Mouse (Mus musculus) adrenal gland (tissue): ENCODE measurements around the gene Spem2.

Source experiments
- intact Hi-C: fragments of 180-260 bp; cut with DNase I; formaldehyde crosslinking; loops from one replicate; pipeline ENCODE4 v1.15.1; 2025

Spem2 gene

DNA sequence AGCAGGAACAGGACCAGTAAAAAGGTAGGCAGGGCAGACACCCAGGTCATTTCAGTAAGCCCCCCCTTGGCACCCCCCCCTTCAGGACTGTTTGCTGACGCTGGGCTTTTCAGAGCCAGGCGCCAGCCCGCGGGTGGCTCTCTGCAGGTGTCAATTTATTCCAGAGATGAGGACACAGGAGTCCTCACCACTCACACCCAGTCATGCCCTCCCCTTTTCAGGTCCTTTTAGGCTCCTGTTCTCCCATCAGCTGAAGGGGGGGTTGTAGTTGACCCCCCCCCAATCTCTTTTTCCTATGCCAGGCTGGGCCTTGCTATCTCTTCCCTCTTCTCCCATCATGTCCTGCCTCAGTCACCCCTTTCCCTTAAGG is 17.7 kb upstream of the Spem2 start:
- intact Hi-C loops: loop anchor here (5.0 kb wide), 1 partner anchor 34 kb away; the partner anchor contains the start of gene Fgf11

DNA sequence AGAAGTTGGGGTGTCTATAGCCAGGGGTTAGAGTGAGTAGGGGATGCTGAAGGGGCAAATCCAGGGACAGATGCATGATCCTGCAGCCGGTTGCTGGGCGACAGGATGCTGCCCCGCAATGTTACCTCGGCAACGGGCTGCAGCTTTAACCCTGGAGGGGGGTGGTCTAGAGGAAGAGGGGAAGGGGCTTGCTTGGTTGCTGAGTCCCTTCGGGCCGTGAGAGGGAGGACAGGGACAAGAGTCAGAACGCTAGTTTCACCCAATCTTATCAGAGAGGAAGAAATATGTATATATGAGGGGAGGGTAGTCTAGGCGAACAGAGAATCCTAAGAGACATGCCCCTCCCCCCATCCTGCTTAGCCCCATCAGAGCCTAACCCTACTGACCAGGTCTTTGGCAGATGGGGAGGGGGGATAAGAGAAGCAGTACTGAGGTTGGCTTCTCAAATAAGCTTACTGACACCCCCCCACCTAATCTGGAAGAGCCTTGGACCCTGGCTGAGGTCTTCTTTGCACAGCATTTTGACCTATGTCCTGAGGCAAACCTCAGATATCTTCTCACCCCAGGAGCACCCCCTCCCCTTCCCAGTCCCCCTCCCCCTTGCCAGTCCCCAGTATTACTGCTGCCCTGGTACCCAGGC is 17.2 kb upstream of the Spem2 start:
- intact Hi-C loops: loop anchor here (5.0 kb wide), 1 partner anchor 33 kb away; the partner anchor contains the start of gene Fgf11

DNA sequence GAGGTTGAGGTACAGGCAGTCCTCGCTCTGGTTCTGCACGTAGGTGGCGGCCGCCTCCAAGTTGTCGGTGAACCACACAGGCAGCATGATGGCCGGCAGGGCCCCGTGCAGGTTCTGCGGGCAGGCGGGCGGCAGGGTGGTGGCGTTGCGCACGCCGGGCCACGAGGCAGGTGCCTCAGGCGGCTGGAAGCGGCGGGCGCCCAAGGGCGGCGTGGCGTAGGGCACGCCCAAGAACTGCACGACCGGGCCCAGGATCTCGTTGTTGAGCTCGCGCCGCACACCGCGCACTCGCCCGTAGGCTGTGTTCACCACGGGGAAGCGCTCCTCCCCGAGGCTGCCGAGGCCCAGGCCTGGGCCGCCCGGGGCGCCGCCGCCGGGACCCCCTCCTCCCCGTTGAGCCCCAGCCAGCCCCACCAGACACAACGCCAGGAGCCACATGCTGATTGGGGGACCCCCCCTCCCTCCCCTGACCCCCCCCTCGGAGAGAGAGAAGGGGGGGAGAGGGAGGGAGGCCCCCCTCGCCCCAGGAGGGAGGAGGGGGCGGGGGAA is 15.8 kb upstream of the Spem2 start:
- intact Hi-C loops: no loop called here

DNA sequence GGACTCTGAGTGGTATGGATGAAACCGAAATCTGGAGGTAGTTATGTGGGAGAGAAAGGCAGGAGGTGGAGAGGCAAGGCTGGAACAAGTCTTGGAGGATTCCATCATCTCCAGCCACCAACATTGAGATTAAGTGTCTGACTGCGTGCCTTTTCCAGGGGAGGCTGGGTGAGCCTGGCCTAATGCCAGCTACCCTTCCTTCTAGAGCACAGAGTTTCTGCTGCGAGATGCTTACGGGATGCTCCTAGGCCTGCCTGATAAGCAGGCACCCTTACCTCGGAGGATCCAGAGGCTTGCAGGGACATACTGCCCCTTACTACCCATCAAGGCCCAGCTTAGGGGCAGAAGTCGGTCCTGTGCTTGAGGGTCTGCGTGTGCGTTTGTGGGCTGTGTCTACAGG is 15.3 kb upstream of the Spem2 start:
- intact Hi-C loops: no loop called here

DNA sequence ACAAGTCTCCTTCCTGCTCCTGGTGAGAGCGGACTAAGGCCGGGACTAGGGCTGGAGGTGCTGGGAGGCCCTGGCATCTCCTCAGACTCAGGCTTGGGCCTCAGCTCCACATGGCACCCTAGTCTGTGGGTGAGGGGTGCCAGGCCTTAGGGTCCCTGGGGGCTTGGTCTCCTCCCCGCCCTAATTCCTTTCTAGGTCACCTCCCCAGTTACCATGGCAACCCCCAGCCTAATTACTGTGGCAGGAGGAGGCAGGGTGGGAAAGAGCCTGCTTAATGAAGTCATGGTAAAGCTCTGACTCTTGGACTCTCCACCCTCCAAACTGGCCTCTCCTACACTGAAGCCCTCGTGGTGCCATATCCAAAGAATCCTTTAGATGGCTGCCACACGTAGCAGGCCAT is 10.6 kb upstream of the Spem2 start:
- intact Hi-C loops: no loop called here

DNA sequence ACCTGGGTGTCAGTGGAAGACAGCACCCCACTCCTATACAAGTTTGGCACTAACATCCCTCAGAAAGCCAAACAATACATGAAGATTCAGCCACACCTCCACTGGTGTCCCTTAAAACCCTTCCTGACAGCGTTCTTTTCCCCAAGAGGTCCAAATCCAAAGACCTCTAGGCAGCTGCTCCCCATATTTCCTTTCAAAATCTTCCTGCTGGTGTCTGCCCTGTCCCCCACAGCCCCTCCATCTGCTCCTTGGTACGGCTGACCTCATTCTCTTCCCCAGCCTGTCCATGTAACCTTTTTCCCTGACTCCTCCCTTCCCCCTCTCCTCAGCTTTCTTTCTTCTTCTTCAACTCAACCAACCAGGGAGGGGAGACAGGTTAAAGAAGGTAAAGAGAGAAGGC is 5.2 kb upstream of the Spem2 start:
- intact Hi-C loops: no loop called here

DNA sequence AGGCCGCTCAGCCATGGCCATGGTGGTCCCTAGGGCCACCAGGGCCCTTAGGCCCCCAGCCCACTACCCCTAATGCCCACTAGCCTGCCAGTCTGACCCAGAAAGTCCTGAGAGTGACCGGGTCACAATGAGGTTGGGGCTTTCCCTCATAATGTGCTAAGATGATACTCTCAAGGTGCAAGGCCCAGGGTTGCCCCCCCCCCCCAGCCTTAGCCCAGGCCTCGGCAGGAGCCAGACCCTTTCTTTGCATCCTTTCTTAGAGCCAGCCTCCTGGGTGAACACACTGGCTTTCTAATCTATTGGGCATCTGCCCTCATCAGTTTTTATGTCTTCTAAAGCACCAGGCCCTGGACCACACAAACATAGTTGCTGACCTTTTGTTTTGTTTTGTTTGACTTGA is 3.8 kb upstream of the Spem2 start, which contains the start of gene Spem1:
TSS of gene Spem1 (minus strand) at position 101 of the 400 bp plus-strand sequence.
- intact Hi-C loops: no loop called here

DNA sequence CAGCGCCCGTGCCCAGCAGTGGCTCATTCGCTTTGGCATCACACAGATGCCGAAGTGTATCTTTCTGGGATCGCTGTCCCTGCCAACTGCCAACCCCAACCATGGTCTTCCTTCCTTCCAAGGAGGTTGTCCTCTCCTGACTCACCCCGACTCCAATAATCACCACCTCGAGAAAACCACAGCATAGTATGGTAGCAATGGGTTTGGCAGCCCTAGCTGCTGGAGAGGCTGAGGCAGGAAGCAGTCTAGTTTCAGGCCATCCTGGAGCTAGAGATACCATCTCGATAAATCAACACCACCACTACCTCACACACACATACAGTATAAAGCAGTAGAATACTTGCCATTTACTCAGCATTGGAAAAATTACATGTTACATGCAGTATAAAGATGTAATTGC is 606 bp upstream of the Spem2 start:
- intact Hi-C loops: no loop called here

DNA sequence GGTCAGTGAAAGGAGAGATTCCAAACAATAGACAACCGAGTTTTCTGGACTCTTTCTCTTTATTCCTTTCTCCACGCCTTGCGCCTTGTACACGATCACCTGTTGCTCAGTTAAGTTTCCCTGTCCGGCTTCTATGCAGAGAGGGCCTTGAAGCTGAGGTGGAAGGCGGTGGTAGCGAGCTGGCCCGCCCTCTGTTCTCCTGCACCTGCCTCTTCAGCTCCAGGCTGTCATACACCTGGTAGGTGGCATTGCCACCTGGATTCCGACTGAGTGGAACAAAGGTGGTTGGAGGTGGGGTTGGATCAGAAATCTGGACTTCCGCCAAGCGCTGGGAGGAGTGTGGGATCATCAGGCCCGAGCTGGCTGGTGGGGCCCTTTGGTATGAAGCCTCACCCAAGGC is 1.7 kb downstream of the Spem2 start:
- intact Hi-C loops: no loop called here

DNA sequence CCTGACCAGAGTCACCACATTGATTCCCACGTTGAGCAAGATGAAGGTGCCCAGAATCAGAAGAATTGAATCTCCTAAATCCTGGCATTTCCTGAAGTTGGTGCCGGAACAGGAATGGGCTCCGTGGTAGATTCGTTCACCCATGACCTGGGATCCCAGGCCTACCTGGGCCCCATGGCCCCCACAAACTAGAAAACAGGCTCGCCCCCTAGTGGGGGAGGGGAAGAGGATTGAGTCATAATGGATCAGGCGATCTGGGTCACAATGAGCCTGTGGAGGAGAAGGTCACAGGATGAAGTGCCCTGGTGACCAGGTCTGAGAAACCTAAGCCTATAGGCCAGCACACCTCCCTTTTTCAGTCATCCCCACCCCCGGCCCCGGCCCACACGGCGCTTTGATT is 3.1 kb downstream of the Spem2 start, which contains the start of gene Gm39566:
TSS of gene Gm39566 (minus strand) at position 144 of the 400 bp plus-strand sequence.
- intact Hi-C loops: no loop called here

DNA sequence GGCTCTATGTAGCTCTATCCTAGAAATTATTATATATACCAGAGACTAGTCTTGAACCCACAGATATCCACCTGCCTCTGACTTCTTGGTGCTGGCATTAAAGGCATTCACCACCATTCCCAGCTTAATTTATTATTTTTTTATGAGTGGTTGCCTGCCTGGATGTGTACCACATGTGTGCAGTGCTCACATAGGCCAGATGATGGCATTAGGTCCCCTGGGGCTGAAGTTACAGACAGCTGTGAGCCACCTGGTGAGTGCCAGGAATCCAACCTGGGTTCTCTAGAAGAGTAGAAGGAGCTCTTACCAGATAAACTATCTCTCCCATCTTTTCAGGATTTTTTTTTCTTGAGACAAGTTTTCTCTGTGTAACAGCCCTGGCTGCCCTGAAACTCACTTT is 8.0 kb downstream of the Spem2 start:
- intact Hi-C loops: no loop called here

DNA sequence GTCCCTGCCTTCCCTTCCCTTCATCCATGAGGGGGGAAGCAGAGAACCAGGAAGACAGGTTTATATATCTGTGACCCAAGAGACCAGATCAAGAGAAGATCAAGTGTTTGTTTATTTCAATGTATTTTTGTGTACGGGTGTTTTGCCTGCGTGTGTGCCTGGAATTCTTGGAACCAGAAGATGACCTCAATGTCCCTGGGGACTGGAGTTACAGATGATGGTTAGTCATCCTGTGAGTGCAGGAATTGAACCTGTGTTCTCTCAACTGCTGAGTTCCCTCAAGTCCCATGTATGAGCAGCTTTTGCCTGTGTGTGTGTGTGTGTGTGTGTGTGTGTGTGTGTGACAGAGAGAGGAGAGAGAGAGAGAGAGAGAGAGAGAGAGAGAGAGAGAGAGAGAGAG is 10.6 kb downstream of the Spem2 start:
- intact Hi-C loops: loop anchor here (5.0 kb wide), 1 partner anchor 70 kb away; the partner anchor contains the start of gene Tmem95

DNA sequence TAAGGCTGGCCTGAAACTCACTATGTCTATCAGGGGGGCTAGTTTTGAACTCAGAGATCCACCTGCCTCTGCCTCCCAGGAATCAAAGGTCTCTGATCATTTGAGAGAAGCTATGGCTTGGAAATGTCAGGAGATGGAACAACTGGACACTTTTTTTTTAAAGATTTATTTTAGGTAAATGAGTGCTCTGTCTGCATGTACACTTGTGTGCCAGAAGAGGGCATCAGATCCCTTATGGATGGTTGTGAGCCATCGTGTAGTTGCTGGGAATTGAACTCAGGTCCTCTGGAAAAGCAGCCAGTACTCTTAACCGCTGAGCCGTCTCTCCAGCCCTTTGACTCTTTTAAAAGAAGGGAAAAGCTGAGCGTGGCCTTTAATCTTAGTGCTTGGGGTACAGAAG is 11.9 kb downstream of the Spem2 start:
- intact Hi-C loops: loop anchor here (5.0 kb wide), 1 partner anchor 71 kb away; the partner anchor contains the start of gene Tmem95

DNA sequence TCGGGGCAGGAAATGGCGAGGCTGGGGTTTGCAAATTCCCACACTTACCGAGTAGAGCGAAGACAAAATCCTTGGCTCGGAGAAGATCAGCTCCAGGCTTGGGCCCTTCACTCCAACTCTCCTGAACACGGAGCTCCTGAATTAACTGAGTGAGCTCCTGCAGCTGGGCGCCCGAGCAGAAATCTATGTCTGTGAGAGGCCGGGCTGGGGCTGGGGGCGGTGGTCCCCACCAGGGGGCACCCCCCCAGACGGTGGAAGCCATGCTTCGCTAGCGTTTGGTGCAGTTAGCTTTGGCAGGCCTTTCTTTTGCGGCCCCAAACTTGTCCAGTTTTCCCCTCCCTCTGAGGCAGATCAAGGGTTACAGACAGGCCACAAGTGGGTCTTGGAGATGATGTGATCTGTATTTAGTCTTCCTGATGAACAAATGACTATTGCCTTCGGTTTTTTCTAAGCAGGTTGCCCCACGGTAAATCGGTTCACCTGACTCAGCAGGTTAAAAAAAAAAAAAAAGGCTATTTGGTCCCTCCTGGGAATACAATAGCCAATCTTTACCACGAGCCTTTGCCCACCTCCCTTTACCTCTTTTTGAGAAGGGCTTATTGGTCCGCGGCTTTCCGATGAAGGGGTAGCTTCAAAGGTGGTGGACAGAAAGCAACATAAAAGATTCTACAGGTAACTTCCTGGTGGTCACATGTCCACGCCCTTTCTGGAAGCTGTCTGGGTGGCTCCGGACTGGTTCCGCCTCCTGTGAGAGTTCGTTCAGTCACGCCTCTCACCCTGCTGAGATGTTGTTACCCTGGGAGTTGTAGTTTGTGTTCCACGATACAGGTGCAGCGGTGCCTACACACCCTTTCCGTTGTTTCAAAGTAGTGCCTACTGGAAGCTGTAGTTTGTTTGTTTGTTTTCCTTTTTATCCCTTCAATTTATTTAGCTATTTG is 13.0 kb downstream of the Spem2 start, which contains the start of gene Tmem102:
TSS of gene Tmem102 (minus strand) at position 653 of the 938 bp plus-strand sequence.
- intact Hi-C loops: loop anchor here (5.0 kb wide), 3 partner anchors 32 to 72 kb away; partner anchors contain the start of genes Nlgn2, Tmem256, Tmem95 and Zbtb4

DNA sequence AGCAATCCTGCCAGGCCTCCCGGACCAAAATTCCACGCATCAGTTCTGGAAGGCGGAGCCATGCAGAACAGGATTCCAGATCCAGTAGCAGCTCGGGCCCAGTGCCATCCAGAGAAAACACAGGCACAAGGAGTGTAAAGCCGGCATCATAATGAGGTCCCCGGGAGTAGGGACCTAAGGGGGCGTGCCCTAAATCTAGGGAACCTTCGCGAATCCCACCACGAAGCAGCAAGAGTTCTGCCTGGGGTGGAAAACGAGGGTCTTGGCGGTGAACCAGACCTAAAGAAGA is 13.7 kb downstream of the Spem2 start:
- intact Hi-C loops: loop anchor here (5.0 kb wide), 2 partner anchors 33 to 37 kb away; partner anchors contain the start of genes Nlgn2, Tmem256 and Zbtb4

DNA sequence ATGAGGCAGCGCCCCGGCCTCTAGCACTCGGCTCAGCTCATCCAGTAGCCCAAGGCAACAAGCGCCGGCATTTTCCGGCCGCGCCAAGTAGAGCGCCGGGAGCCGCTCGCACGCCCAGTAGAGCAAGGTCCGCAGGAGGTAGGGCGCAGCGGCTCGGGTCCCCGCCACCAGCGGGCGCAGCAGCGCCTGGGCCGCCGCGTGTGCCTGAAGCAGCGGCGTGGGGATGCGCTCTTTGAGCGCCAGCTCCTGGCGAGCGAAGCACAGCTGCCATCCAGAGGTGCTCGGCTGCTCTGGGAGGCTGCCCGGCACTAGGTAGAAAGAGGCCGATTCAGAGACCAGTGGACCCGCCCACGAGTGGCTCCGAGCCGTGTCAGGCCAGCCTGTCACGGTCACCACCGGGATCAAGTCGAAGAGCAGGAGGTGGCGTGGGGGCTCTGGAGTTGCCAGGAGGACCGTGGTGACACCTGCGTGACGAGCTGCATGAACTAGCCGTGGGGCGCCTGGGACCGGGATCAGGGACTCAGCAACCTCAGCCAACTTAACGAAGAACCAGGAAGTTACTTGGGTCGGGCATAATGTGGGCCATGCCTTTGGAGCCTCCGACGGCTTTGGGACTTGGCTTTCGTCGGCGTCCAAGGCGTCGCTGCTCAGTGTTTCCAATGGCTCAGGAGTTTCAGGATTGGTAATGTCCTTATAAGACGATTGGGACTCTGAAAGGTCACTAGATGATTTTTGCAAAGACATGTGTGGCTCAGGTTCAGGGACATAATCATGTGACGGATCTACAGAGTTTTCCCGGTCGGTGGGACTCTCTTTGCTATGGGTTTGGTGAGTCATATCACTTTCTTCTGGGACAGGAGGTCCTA is 14.2 kb downstream of the Spem2 start:
- intact Hi-C loops: loop anchor here (5.0 kb wide), 2 partner anchors 33 to 37 kb away; partner anchors contain the start of genes Nlgn2, Tmem256 and Zbtb4

DNA sequence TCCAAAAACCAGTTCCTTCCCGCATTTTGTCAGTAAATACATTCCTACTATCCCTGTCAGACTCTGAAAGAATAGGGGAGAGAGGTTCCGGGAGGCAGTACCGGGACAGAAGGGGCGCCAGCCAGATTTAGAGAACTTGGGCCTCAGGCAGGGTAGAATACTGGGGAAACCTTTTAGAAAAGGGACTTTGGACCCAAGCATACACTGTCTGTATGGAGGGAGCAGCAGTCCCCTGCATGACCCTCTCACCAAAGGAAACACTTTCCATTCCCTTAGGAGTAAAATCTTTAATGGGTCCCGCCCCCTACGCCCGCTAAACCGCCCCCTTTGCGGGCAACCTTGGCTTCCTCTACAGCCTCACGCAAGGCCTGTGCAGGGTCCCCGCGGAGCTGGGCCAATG is 14.9 kb downstream of the Spem2 start:
- intact Hi-C loops: loop anchor here (5.0 kb wide), 2 partner anchors 34 to 36 kb away; partner anchors contain the start of genes Nlgn2, Tmem256 and Zbtb4

DNA sequence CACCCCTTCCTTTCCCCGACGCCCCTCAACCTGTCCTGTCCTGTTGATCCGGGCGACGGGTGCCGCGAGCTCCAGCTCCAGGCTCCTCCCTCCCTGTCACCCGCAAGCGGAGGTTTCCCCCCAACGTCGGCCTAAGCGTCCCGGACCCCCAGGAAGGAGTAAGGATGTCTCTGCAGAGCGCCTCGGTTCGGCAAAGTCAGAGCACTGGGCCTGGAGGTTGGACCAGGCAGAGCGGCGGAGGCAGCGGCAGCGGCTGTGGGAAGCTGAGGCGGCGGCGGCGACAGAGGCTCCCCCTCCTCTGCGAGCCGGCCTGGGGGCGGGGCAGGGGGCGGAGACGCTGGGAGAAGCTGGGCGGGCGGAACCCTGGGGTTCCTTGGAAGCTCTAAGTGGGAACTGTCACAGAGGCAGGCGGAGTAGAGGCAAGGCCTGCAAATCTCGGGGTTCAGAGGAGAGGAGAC is 15.6 kb downstream of the Spem2 start:
- intact Hi-C loops: loop anchor here (5.0 kb wide), 2 partner anchors 35 kb away; partner anchors contain the start of genes Nlgn2, Tmem256 and Zbtb4

DNA sequence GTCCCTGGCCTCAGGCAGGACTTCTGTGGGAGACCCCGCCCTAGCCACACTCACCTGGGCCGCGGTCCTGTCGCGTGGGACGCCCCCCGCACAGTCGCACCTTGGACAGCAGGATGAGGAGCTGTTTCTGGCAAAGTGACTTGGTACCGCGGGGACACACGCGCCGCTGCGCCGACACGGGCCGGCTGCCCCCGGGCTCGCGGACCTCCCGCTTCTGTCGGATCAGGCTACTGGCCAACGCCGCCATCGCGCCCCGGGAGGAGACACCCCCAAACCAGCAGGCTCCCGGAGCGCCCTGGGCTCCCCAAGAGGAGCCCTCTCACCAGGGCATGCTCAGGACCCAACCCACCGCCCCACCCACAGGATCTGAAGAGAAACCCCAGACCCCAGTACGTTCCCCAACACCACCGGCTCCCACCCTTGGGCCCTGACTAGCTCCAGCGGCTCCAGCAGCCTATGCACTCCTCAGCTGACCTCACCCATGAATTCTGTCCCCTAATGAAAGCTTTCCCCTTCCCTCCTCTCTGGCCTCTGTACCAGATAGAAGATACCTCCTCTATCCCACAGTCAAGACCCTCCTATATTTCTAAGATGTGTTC is 16.8 kb downstream of the Spem2 start, which contains the start of gene Fgf11:
TSS of gene Fgf11 (minus strand) at position 479 of the 599 bp plus-strand sequence.
- intact Hi-C loops: loop anchor here (5.0 kb wide), 2 partner anchors 34 to 36 kb away; partner anchors contain the start of genes Nlgn2, Tmem256 and Zbtb4
